Mouse (Mus musculus) embryo, embryonic 9.5 days (tissue): ENCODE results near the gene Ppp2ca.

ENCODE experiments used
- DNase-seq: peaks from one replicate; pipeline ENCODE4 v3.0.0-alpha.2; 2017; ENCODE audit errors: extremely low spot score

Ppp2ca gene

GRCm38 (mm10) chr11:52098398-52098946 is at the start of gene Ppp2ca:
Gene Ppp2ca, plus strand, starts transcription at chr11:52098681.
- DNase-seq: peak; percentile 98

GRCm38 (mm10) chr11:52053371-52053770 is 45.1 kb upstream of the Ppp2ca start:
- DNase-seq: no peak

GRCm38 (mm10) chr11:52054728-52055127 is 43.8 kb upstream of the Ppp2ca start:
- DNase-seq: no peak

GRCm38 (mm10) chr11:52056198-52056597 is 42.3 kb upstream of the Ppp2ca start:
- DNase-seq: no peak

- DNase-seq: no peak
Measured at GRCm38 (mm10) chr11:52059001-52059400, 39.5 kb upstream of the Ppp2ca start.

GRCm38 (mm10) chr11:52060315-52060714 is 38.2 kb upstream of the Ppp2ca start:
- no peak for DNase-seq

- DNase-seq: no peak
Measured at GRCm38 (mm10) chr11:52062406-52062805, 36.1 kb upstream of the Ppp2ca start.

GRCm38 (mm10) chr11:52064398-52064797 is 34.1 kb upstream of the Ppp2ca start:
- no peak for DNase-seq

GRCm38 (mm10) chr11:52065841-52066240 is 32.6 kb upstream of the Ppp2ca start:
- no peak for DNase-seq

- no peak for DNase-seq
Measured at GRCm38 (mm10) chr11:52071768-52072167, 26.7 kb upstream of the Ppp2ca start.

GRCm38 (mm10) chr11:52073528-52074170 is 24.8 kb upstream of the Ppp2ca start:
- DNase-seq: no peak

GRCm38 (mm10) chr11:52074626-52075470 is 23.6 kb upstream of the Ppp2ca start:
- DNase-seq: no peak

GRCm38 (mm10) chr11:52075794-52076633 is 22.5 kb upstream of the Ppp2ca start:
- DNase-seq: no peak

- no peak for DNase-seq
Measured at GRCm38 (mm10) chr11:52076742-52077352, 21.6 kb upstream of the Ppp2ca start.

GRCm38 (mm10) chr11:52077939-52078338 is 20.5 kb upstream of the Ppp2ca start:
- no peak for DNase-seq

GRCm38 (mm10) chr11:52079978-52080377 is 18.5 kb upstream of the Ppp2ca start:
- peak; percentile 31 for DNase-seq

GRCm38 (mm10) chr11:52080656-52081055 is 17.8 kb upstream of the Ppp2ca start:
- DNase-seq: no peak

- no peak for DNase-seq
Measured at GRCm38 (mm10) chr11:52085857-52086203, 12.7 kb upstream of the Ppp2ca start.

GRCm38 (mm10) chr11:52086204-52086864 is 12.1 kb upstream of the Ppp2ca start:
- DNase-seq: no peak

GRCm38 (mm10) chr11:52089291-52089690 is 9.2 kb upstream of the Ppp2ca start:
- no peak for DNase-seq

GRCm38 (mm10) chr11:52091261-52091660 is 7.2 kb upstream of the Ppp2ca start:
- DNase-seq: no peak
